Mouse (Mus musculus): ENCODE measurements at regions not wholly inside any gene's neighbourhood (a gene's known extent, or its start where the extent isn't known, plus 50 kb on each side); places are given as distances from the start of the nearest gene placed in this dataset.
"Not testable (repeated sequence)": the region's sequence is repeated elsewhere in the genome, so short reads cannot be mapped to it uniquely, and the experiment has no call there.

DNA sequence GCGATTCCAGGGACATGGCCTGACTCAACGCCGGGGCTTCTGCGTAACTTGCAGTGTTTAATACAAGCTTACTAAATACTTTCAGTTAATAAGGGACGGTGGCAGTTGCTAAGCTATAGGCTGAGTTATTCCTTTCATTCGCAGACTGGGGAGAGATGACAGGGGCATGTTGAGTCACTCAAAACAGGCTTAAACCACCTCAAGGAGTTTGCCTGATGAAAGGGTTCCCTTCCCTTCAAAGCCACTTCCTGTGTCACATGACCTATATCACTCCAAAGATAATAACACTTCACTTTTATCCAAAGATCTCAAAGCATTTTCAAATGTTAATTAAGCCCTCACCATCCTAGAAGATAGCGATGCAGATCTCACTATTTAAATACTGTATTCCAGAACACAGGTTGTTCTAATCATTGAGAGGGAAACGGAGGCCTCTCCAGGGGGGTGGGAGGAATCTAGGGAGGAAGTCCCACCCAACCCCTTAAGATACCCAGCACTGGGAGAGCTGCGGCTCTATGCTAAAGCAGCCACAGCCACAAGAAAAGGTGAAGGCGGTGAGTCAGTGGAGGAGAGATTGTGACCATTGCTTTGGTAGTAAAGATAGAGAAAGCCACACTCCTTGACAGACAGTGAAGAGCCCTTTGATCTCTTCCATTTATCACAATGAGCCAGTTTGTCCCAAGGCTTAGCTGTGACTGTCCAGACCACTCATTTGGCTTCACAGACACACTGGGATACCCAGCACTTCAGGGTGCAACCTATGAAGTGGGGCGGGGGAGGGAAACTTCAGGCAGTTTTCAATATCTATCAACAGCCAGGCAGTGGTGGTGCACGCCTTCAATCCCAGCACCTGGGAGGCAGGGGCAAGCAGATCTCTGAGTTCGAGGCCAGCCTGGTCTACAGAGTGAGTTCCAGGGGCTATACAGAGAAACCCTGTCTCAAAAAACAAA lies 182.0 kb upstream of the Cdkn3 start:
- Histone ChIP-seq H3K27me3 (ENCODE audit: control insufficient read depth, insufficient read depth, low read length) (no peaks in the 10 kb centered on the region; the same call in 1 of the 2 replicates), H3K4me2 (ENCODE audit: low read depth) (no peak overlapping the region), H3K9ac (replicated peaks) (no peak overlapping the region), H3K27ac (peak overlapping the region; percentile 51), H3K9me3 (ENCODE audit: control insufficient read depth, low read length) (no peaks in the 10 kb centered on the region), H3K36me3 (replicated peaks; ENCODE audit: control insufficient read depth, insufficient read depth, low read depth) (no peaks in the 10 kb centered on the region), H3K4me3 (ENCODE audit: insufficient read depth in 1 of 2, low read depth in 2 of 2, low read length in 2 of 2) (no peak overlapping the region), H3K4me1 (replicated peaks; ENCODE audit: control insufficient read depth in 2 of 2, insufficient read depth in 2 of 2, low read length in 1 of 2) (peaks cover 17 to 32% of the 10 kb centered on the region in 2 experiments)
- no peak for DNase-seq (ENCODE audit: low read depth in 3 of 3, low spot score in 3 of 3)
- WGBS (ENCODE audit: insufficient replicate concordance) = 32% methylated on average over 13 of the region's 13 CpGs
- TF ChIP-seq CTCF (IDR thresholded peaks at IDR 0.05; ENCODE audit: low read depth) = no peak
- TF ChIP-seq EP300 (IDR thresholded peaks at IDR 0.05; ENCODE audit: low read depth) = 0 out of 2 replicates have a peak, but pooled peaks have one; percentile 12
- peak; percentile 74 for ATAC-seq (ENCODE audit: insufficient read depth)

DNA sequence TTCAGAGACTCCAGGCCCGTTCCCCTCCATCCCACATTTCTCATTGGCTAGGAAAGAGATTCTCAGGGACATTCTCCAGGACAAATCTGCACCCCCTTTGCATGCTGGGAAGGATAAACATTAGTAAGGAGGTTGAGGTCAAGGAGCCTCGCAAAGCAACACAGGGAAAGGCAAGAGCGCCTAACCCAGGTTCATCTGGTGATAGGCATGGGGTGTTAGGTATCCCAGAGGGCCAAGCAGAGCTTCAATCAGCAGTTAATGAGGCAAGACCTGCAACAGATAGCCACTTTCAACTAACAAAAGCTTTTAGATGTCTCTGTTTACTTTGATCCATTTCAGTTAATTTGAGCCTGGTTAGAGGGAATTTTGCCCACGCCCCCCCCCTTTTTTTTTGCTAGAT lies 184.5 kb upstream of the Cdkn3 start:
- TF ChIP-seq EP300 (IDR thresholded peaks at IDR 0.05; ENCODE audit: low read depth) (no peak), CTCF (IDR thresholded peaks at IDR 0.05; ENCODE audit: low read depth) (no peak)
- ATAC-seq (ENCODE audit: insufficient read depth) = no peak
- no peaks in the 10 kb centered on the region for H3K27me3 ChIP-seq (ENCODE audit: control insufficient read depth, insufficient read depth, low read length)
- no peak overlapping the region for H3K27ac ChIP-seq
- WGBS (ENCODE audit: insufficient replicate concordance) = 75% methylated on average over 4 of the region's 4 CpGs
- H3K4me1 ChIP-seq (replicated peaks; ENCODE audit: control insufficient read depth in 2 of 2, insufficient read depth in 2 of 2, low read length in 1 of 2) = peaks cover 25 to 42% of the 10 kb centered on the region in 2 experiments
- H3K36me3 ChIP-seq (replicated peaks; ENCODE audit: control insufficient read depth, insufficient read depth, low read depth) = no peaks in the 10 kb centered on the region
- H3K4me3 ChIP-seq (ENCODE audit: insufficient read depth in 1 of 2, low read depth in 2 of 2, low read length in 2 of 2) = no peak overlapping the region
- H3K9me3 ChIP-seq (ENCODE audit: control insufficient read depth, low read length) = no peaks in the 10 kb centered on the region
- no peak overlapping the region for H3K4me2 ChIP-seq (ENCODE audit: low read depth)
- DNase-seq (ENCODE audit: low read depth in 3 of 3, low spot score in 3 of 3) = no peak
- H3K9ac ChIP-seq (replicated peaks) = no peak overlapping the region

DNA sequence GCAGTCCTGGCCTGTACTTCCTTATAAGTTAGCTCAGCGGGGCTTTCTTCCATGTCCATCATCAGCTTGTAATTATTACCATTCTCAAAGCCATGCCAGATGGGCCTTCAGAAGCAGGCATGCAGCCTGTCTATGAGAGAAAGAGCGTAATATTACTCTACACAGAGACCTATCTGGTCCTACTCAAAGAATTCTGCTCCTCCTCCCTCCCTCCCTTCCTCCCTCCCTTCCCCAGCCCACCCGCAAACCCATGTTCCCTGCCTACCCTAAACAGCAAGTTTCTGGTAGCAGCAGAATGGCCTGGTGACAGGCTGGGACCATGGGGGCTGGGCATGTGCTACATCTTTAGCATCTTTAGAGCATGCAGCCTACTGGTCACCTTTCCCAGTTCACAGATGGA lies 184.9 kb upstream of the Cdkn3 start:
- Histone ChIP-seq H3K4me3 (ENCODE audit: insufficient read depth in 1 of 2, low read depth in 2 of 2, low read length in 2 of 2) (no peak overlapping the region), H3K27me3 (ENCODE audit: control insufficient read depth, insufficient read depth, low read length) (no peaks in the 10 kb centered on the region), H3K27ac (no peak overlapping the region), H3K36me3 (replicated peaks; ENCODE audit: control insufficient read depth, insufficient read depth, low read depth) (no peaks in the 10 kb centered on the region), H3K9ac (replicated peaks) (no peak overlapping the region), H3K4me2 (ENCODE audit: low read depth) (no peak overlapping the region), H3K4me1 (replicated peaks; ENCODE audit: control insufficient read depth in 2 of 2, insufficient read depth in 2 of 2, low read length in 1 of 2) (peaks cover 26 to 40% of the 10 kb centered on the region in 2 experiments), H3K9me3 (ENCODE audit: control insufficient read depth, low read length) (no peaks in the 10 kb centered on the region)
- DNase-seq (ENCODE audit: low read depth in 3 of 3, low spot score in 3 of 3) (no peak), ATAC-seq (ENCODE audit: insufficient read depth) (no peak)
- 77% methylated on average over 3 of the region's 3 CpGs for WGBS (ENCODE audit: insufficient replicate concordance)
- TF ChIP-seq EP300 (IDR thresholded peaks at IDR 0.05; ENCODE audit: low read depth) (no peak), CTCF (IDR thresholded peaks at IDR 0.05; ENCODE audit: low read depth) (no peak)

DNA sequence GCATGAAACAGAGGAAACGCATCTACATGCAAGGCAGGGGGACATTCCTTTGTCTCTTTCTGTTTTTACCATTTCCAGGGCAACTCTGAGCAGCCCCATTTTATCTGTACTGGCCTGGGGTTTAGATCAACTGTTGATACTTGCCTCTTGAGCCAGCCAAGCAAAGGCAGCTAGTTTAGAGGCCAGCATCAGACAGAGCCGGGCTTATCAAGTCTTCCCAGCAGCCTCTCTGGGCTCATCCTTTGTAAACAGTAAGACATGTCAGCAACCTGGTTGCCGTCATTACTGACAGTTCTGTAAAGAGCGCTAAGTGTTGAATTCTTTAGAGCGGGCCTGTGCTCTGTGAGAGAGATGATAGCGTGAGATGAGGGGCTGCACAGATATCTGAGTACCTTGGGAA lies 182.9 kb upstream of the Bmp4 start:
- peaks cover 28 to 37% of the 10 kb centered on the region in 2 experiments for H3K4me1 ChIP-seq (replicated peaks; ENCODE audit: control insufficient read depth in 2 of 2, insufficient read depth in 2 of 2, low read length in 1 of 2)
- H3K9me3 ChIP-seq (ENCODE audit: control insufficient read depth, low read length) = no peaks in the 10 kb centered on the region
- no peaks in the 10 kb centered on the region for H3K36me3 ChIP-seq (replicated peaks; ENCODE audit: control insufficient read depth, insufficient read depth, low read depth)
- DNase-seq (ENCODE audit: low read depth in 3 of 3, low spot score in 3 of 3) = peak; percentile 55 to 61 (median 58)
- H3K27me3 ChIP-seq (ENCODE audit: control insufficient read depth, insufficient read depth, low read length) = no peaks in the 10 kb centered on the region
- peak; percentile 94 for ATAC-seq (ENCODE audit: insufficient read depth)
- peak overlapping the region; percentile 78 for H3K27ac ChIP-seq
- H3K4me3 ChIP-seq (ENCODE audit: insufficient read depth in 1 of 2, low read depth in 2 of 2, low read length in 2 of 2) = no peak overlapping the region
- peak overlapping the region; percentile 54 for H3K9ac ChIP-seq (replicated peaks)
- no peak for TF ChIP-seq CTCF (IDR thresholded peaks at IDR 0.05; ENCODE audit: low read depth)
- peak; percentile 81 for TF ChIP-seq EP300 (IDR thresholded peaks at IDR 0.05; ENCODE audit: low read depth)
- peak overlapping the region; percentile 52 for H3K4me2 ChIP-seq (ENCODE audit: low read depth)
- WGBS (ENCODE audit: insufficient replicate concordance) = 12% methylated on average over 6 of the region's 6 CpGs

DNA sequence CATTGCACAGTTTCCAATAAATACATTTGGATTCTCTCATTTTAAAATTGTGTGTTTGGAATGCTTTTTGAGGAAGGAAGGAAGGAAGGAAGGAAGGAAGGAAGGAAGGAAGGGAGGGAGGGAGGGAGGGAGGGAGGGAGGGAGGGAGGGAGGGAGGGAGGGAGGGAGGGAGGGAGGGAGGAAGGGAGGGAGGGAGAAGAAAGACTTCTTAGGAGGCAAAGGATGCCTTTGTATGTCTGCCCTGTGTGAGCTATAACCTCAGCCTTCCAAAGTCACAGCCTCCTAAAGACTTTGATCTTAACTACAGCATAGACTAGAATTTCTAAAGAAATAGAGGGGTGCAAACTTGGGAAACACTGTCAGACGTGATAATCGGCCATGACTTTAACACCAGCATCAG lies 182.5 kb upstream of the Bmp4 start:
- H3K36me3 ChIP-seq (replicated peaks; ENCODE audit: control insufficient read depth, insufficient read depth, low read depth); DNase-seq (ENCODE audit: low read depth in 3 of 3, low spot score in 3 of 3); H3K9me3 ChIP-seq (ENCODE audit: control insufficient read depth, low read length); H3K27me3 ChIP-seq (ENCODE audit: control insufficient read depth, insufficient read depth, low read length); H3K4me3 ChIP-seq (ENCODE audit: insufficient read depth in 1 of 2, low read depth in 2 of 2, low read length in 2 of 2): not testable (repeated sequence)
- Histone ChIP-seq H3K4me2 (ENCODE audit: low read depth) (peak overlapping the region; percentile 52), H3K27ac (peak overlapping the region; percentile 78), H3K9ac (replicated peaks) (peak overlapping the region; percentile 54), H3K4me1 (replicated peaks; ENCODE audit: control insufficient read depth in 2 of 2, insufficient read depth in 2 of 2, low read length in 1 of 2) (peaks cover 24 to 33% of the 10 kb centered on the region in 2 experiments)
- ATAC-seq (ENCODE audit: insufficient read depth) = peak; percentile 52; the same call in 1 of the 2 replicates
- 33% methylated on average over 2 of the region's 2 CpGs for WGBS (ENCODE audit: insufficient replicate concordance)

Measured in liver, embryonic 14.5 days (tissue).